Mouse (Mus musculus) G1E (cell line): ENCODE measurements around the gene Lix1. TPM values are rescaled to one million over a fixed set of nuclear protein-coding genes. Genes with fewer than 3 reads are reported as not detected.

Source experiments
- ATAC-seq: 2 replicates; pipeline ENCODE4 v1.8.0; 2016; ENCODE audit warnings: mild to moderate bottlenecking; ENCODE audit not compliant: insufficient number of reproducible peaks, poor library complexity, low FRiP score, severe bottlenecking; ENCODE audit errors: extremely low read depth
- DNase-seq: peaks from one replicate; pipeline ENCODE4 v3.0.0; 2012; ENCODE audit warnings: low spot score
- H3K27me3 ChIP-seq: 2 replicates; pipeline ENCODE4 v1.6.1; 2012; ENCODE audit warnings: mild to moderate bottlenecking, low read length, inconsistent platforms; ENCODE audit not compliant: insufficient read depth
- H3K36me3 ChIP-seq: replicated peaks from 2 replicates; pipeline ENCODE3; 2012; ENCODE audit warnings: mild to moderate bottlenecking, inconsistent platforms
- H3K4me1 ChIP-seq: 2 replicates; pipeline ENCODE4 v1.6.1; 2012; ENCODE audit warnings: low read depth, low read length, inconsistent platforms, mixed read lengths; ENCODE audit not compliant: insufficient read depth
- H3K4me3 ChIP-seq: 2 replicates; pipeline ENCODE4 v1.5.1; 2012; ENCODE audit warnings: low read depth, mild to moderate bottlenecking, inconsistent platforms, low read length, moderate library complexity, mixed read lengths
- H3K9me3 ChIP-seq: replicated peaks from 2 replicates; pipeline ENCODE4 v1.6.1; 2012; ENCODE audit warnings: inconsistent platforms
- CTCF ChIP-seq: IDR thresholded peaks from 2 replicates; pipeline ENCODE4 v1.5.1; 2012; ENCODE audit warnings: low read depth, low read length, inconsistent platforms, mixed read lengths
- GATA1 ChIP-seq: IDR thresholded peaks from 2 replicates; pipeline ENCODE4 v1.6.1; 2012; ENCODE audit warnings: borderline replicate concordance, low read length, inconsistent platforms, mixed read lengths
- GATA2 ChIP-seq: IDR thresholded peaks from 2 replicates; pipeline ENCODE4 v1.6.1; 2012; ENCODE audit warnings: low read depth, low read length, inconsistent platforms, borderline replicate concordance
- POLR2AphosphoS5 ChIP-seq: IDR thresholded peaks from 2 replicates; pipeline ENCODE4 v1.6.1; 2012; ENCODE audit warnings: low read depth, low read length, inconsistent platforms; ENCODE audit not compliant: insufficient replicate concordance
- TAL1 ChIP-seq: conservative IDR thresholded peaks from 2 replicates; pipeline ENCODE4 v1.6.1; 2012; ENCODE audit warnings: low read depth, low read length, inconsistent platforms, mixed read lengths
- polyA plus RNA-seq: library from polyadenylated mRNA; stranded (reverse); fragments of >175 nt; gene quantifications from 2 replicates; pipeline ENCODE4 v1.2.3, GENCODE M21; 2012
- total RNA-seq, 2 experiments: library from RNA; stranded (forward) in 1 of 2; stranded (reverse) in 1 of 2; fragments of 200-1000 nt in 1 of 2; fragments of >200 nt in 1 of 2; fragmentation: Nextera tagmentation in 1 of 2; gene quantifications; 2 replicates each; pipeline ENCODE4 v1.2.3; 2014 to 2017

The Lix1 gene
- total and polyA plus RNA-seq, 3 experiments = 0.16 TPM; not detected in 2

GRCm38 (mm10) chr17:17448737-17449440 lies 46.4 kb downstream of the Lix1 start:
- Histone ChIP-seq H3K27me3 (peaks cover 4% of the 10 kb centered on the region; the same call in 1 of the 2 replicates), H3K9me3 (no peaks in the 10 kb centered on the region), H3K36me3 (no peaks in the 10 kb centered on the region), H3K4me1 (peaks cover 2% of the 10 kb centered on the region; the same call in 1 of the 2 replicates), H3K4me3 (no peak overlapping the region)
- no peak; the same call in 1 of the 2 replicates for ATAC-seq
- TF ChIP-seq TAL1 (no peak), POLR2AphosphoS5 (no peak), GATA2 (no peak), GATA1 (no peak), CTCF (no peak)
- no peak for DNase-seq

- TF ChIP-seq POLR2AphosphoS5 (no peak), CTCF (no peak), GATA2 (no peak), TAL1 (no peak), GATA1 (no peak)
- H3K4me1 ChIP-seq = peaks cover 2% of the 10 kb centered on the region; the same call in 1 of the 2 replicates
- DNase-seq = no peak
- H3K4me3 ChIP-seq = no peak overlapping the region
- H3K9me3 ChIP-seq = no peaks in the 10 kb centered on the region
- no peaks in the 10 kb centered on the region for H3K36me3 ChIP-seq
- H3K27me3 ChIP-seq = peaks cover 4% of the 10 kb centered on the region; the same call in 1 of the 2 replicates
- no peak for ATAC-seq
These were observed 46.9 kb downstream of the Lix1 start for GRCm38 (mm10) chr17:17449441-17449770.

- H3K27me3 ChIP-seq = peaks cover 4% of the 10 kb centered on the region; the same call in 1 of the 2 replicates
- TF ChIP-seq CTCF (no peak), TAL1 (no peak), POLR2AphosphoS5 (no peak), GATA1 (no peak), GATA2 (no peak)
- no peaks in the 10 kb centered on the region for H3K9me3 ChIP-seq
- ATAC-seq = no peak
- no peaks in the 10 kb centered on the region for H3K36me3 ChIP-seq
- H3K4me3 ChIP-seq = no peak overlapping the region
- H3K4me1 ChIP-seq = peaks cover 2% of the 10 kb centered on the region; the same call in 1 of the 2 replicates
- DNase-seq = no peak
These were observed 48.6 kb downstream of the Lix1 start for GRCm38 (mm10) chr17:17451102-17451501.

GRCm38 (mm10) chr17:17452617-17453016 lies 50.1 kb downstream of the Lix1 start:
- H3K27me3 ChIP-seq = peaks cover 4% of the 10 kb centered on the region; the same call in 1 of the 2 replicates
- no peak for TF ChIP-seq GATA1
- TF ChIP-seq GATA2 = no peak
- no peak for TF ChIP-seq CTCF
- TF ChIP-seq POLR2AphosphoS5 = no peak
- TF ChIP-seq TAL1 = no peak
- peaks cover 2% of the 10 kb centered on the region; the same call in 1 of the 2 replicates for H3K4me1 ChIP-seq
- H3K36me3 ChIP-seq = no peaks in the 10 kb centered on the region
- H3K4me3 ChIP-seq = no peak overlapping the region
- no peak for DNase-seq
- no peaks in the 10 kb centered on the region for H3K9me3 ChIP-seq
- no peak for ATAC-seq

GRCm38 (mm10) chr17:17454573-17454972 lies 52.1 kb downstream of the Lix1 start:
- no peaks in the 10 kb centered on the region for H3K36me3 ChIP-seq
- H3K27me3 ChIP-seq = no peaks in the 10 kb centered on the region
- ATAC-seq (no peak), DNase-seq (no peak)
- no peak for TF ChIP-seq CTCF
- TF ChIP-seq TAL1 = no peak
- TF ChIP-seq POLR2AphosphoS5 = no peak
- TF ChIP-seq GATA1 = no peak
- no peak for TF ChIP-seq GATA2
- H3K4me1 ChIP-seq = no peaks in the 10 kb centered on the region
- H3K4me3 ChIP-seq = no peak overlapping the region
- no peaks in the 10 kb centered on the region for H3K9me3 ChIP-seq

- peaks cover 2% of the 10 kb centered on the region; the same call in 1 of the 2 replicates for H3K27me3 ChIP-seq
- no peak for TF ChIP-seq POLR2AphosphoS5
- TF ChIP-seq CTCF = no peak
- no peak for TF ChIP-seq TAL1
- no peak for TF ChIP-seq GATA1
- no peak for TF ChIP-seq GATA2
- H3K4me1 ChIP-seq = no peaks in the 10 kb centered on the region
- H3K9me3 ChIP-seq = no peaks in the 10 kb centered on the region
- H3K36me3 ChIP-seq = no peaks in the 10 kb centered on the region
- no peak overlapping the region for H3K4me3 ChIP-seq
- ATAC-seq (no peak), DNase-seq (no peak)
These were observed 83.3 kb downstream of the Lix1 start for GRCm38 (mm10) chr17:17485789-17486188.
